Mouse (Mus musculus): ENCODE results near the gene Yy2. TPM values are rescaled to one million over a fixed set of nuclear protein-coding genes. Genes with fewer than 3 reads are reported as not detected.

Yy2 gene
- polyA plus RNA-seq, 1 experiment = not detected

GRCm38 (mm10) chrX:157594606-157595005 lies 25.8 kb upstream of the Yy2 start:
- no peaks in the 10 kb centered on the region for H3K27me3 ChIP-seq (replicated peaks; ENCODE audit: control insufficient read depth, insufficient read depth, low read length)
- TF ChIP-seq CTCF (conservative IDR thresholded peaks at IDR 0.05; ENCODE audit: insufficient read depth, insufficient read length, low read depth, low read length) (no peak), POLR2A (IDR thresholded peaks at IDR 0.05; ENCODE audit: low read depth, low read length) (no peak)
- no peaks in the 10 kb centered on the region for H3K4me1 ChIP-seq (ENCODE audit: control insufficient read depth, insufficient read depth, low read length)
- H3K36me3 ChIP-seq (ENCODE audit: control insufficient read depth, insufficient read depth, low read length) = no peaks in the 10 kb centered on the region
- no peak overlapping the region for H3K4me3 ChIP-seq (ENCODE audit: insufficient read depth, low read depth, low read length)
- no peak overlapping the region for H3K27ac ChIP-seq (ENCODE audit: insufficient read depth, low read depth, low read length)
- no peak for DNase-seq
- 93% methylated on average over 2 of the region's 2 CpGs for WGBS

- TF ChIP-seq CTCF (conservative IDR thresholded peaks at IDR 0.05; ENCODE audit: insufficient read depth, insufficient read length, low read depth, low read length) = no peak
- no peak for TF ChIP-seq POLR2A (IDR thresholded peaks at IDR 0.05; ENCODE audit: low read depth, low read length)
- WGBS = 92% methylated on average over 5 of the region's 5 CpGs
- Histone ChIP-seq H3K4me1 (ENCODE audit: control insufficient read depth, insufficient read depth, low read length) (no peaks in the 10 kb centered on the region), H3K4me3 (ENCODE audit: insufficient read depth, low read depth, low read length) (no peak overlapping the region), H3K27ac (ENCODE audit: insufficient read depth, low read depth, low read length) (no peak overlapping the region), H3K36me3 (ENCODE audit: control insufficient read depth, insufficient read depth, low read length) (no peaks in the 10 kb centered on the region), H3K27me3 (replicated peaks; ENCODE audit: control insufficient read depth, insufficient read depth, low read length) (no peaks in the 10 kb centered on the region)
- DNase-seq = no peak
Measured at GRCm38 (mm10) chrX:157587001-157587400, 18.2 kb upstream of the Yy2 start.

GRCm38 (mm10) chrX:157586397-157586796 lies 17.6 kb upstream of the Yy2 start:
- no peak overlapping the region for H3K27ac ChIP-seq (ENCODE audit: insufficient read depth, low read depth, low read length)
- H3K27me3 ChIP-seq (replicated peaks; ENCODE audit: control insufficient read depth, insufficient read depth, low read length) = no peaks in the 10 kb centered on the region
- no peaks in the 10 kb centered on the region for H3K4me1 ChIP-seq (ENCODE audit: control insufficient read depth, insufficient read depth, low read length)
- H3K4me3 ChIP-seq (ENCODE audit: insufficient read depth, low read depth, low read length) = no peak overlapping the region
- no peaks in the 10 kb centered on the region for H3K36me3 ChIP-seq (ENCODE audit: control insufficient read depth, insufficient read depth, low read length)
- TF ChIP-seq CTCF (conservative IDR thresholded peaks at IDR 0.05; ENCODE audit: insufficient read depth, insufficient read length, low read depth, low read length) (no peak), POLR2A (IDR thresholded peaks at IDR 0.05; ENCODE audit: low read depth, low read length) (no peak)
- no peak for DNase-seq

GRCm38 (mm10) chrX:157579108-157579614 lies 10.4 kb upstream of the Yy2 start:
- no peaks in the 10 kb centered on the region for H3K36me3 ChIP-seq (ENCODE audit: control insufficient read depth, insufficient read depth, low read length)
- no peak overlapping the region for H3K4me3 ChIP-seq (ENCODE audit: insufficient read depth, low read depth, low read length)
- TF ChIP-seq CTCF (conservative IDR thresholded peaks at IDR 0.05; ENCODE audit: insufficient read depth, insufficient read length, low read depth, low read length) = no peak
- TF ChIP-seq POLR2A (IDR thresholded peaks at IDR 0.05; ENCODE audit: low read depth, low read length) = no peak
- no peak for DNase-seq
- H3K27ac ChIP-seq (ENCODE audit: insufficient read depth, low read depth, low read length) = no peak overlapping the region
- no peaks in the 10 kb centered on the region for H3K27me3 ChIP-seq (replicated peaks; ENCODE audit: control insufficient read depth, insufficient read depth, low read length)
- H3K4me1 ChIP-seq (ENCODE audit: control insufficient read depth, insufficient read depth, low read length) = no peaks in the 10 kb centered on the region
- 96% methylated on average over 6 of the region's 6 CpGs for WGBS

GRCm38 (mm10) chrX:157574683-157575082 lies 5.9 kb upstream of the Yy2 start:
- H3K36me3 ChIP-seq (ENCODE audit: control insufficient read depth, insufficient read depth, low read length) = no peaks in the 10 kb centered on the region
- H3K27ac ChIP-seq (ENCODE audit: insufficient read depth, low read depth, low read length) = no peak overlapping the region
- 77% methylated on average over 2 of the region's 2 CpGs for WGBS
- DNase-seq = no peak
- no peaks in the 10 kb centered on the region for H3K27me3 ChIP-seq (replicated peaks; ENCODE audit: control insufficient read depth, insufficient read depth, low read length)
- TF ChIP-seq CTCF (conservative IDR thresholded peaks at IDR 0.05; ENCODE audit: insufficient read depth, insufficient read length, low read depth, low read length) = no peak
- no peak for TF ChIP-seq POLR2A (IDR thresholded peaks at IDR 0.05; ENCODE audit: low read depth, low read length)
- no peak overlapping the region for H3K4me3 ChIP-seq (ENCODE audit: insufficient read depth, low read depth, low read length)
- H3K4me1 ChIP-seq (ENCODE audit: control insufficient read depth, insufficient read depth, low read length) = no peaks in the 10 kb centered on the region

- DNase-seq = peak; percentile 3
- Histone ChIP-seq H3K4me3 (ENCODE audit: insufficient read depth, low read depth, low read length) (no peak overlapping the region), H3K27ac (ENCODE audit: insufficient read depth, low read depth, low read length) (no peak overlapping the region), H3K4me1 (ENCODE audit: control insufficient read depth, insufficient read depth, low read length) (no peaks in the 10 kb centered on the region), H3K27me3 (replicated peaks; ENCODE audit: control insufficient read depth, insufficient read depth, low read length) (no peaks in the 10 kb centered on the region), H3K36me3 (ENCODE audit: control insufficient read depth, insufficient read depth, low read length) (no peaks in the 10 kb centered on the region)
- TF ChIP-seq POLR2A (IDR thresholded peaks at IDR 0.05; ENCODE audit: low read depth, low read length) = no peak
- TF ChIP-seq CTCF (conservative IDR thresholded peaks at IDR 0.05; ENCODE audit: insufficient read depth, insufficient read length, low read depth, low read length) = 0 out of 2 replicates have a peak, but pooled peaks have one; percentile 27
- WGBS = 94% methylated on average over 10 of the region's 10 CpGs
Measured at GRCm38 (mm10) chrX:157563794-157564193, 5.0 kb downstream of the Yy2 start.

- TF ChIP-seq CTCF (conservative IDR thresholded peaks at IDR 0.05; ENCODE audit: insufficient read depth, insufficient read length, low read depth, low read length) (no peak), POLR2A (IDR thresholded peaks at IDR 0.05; ENCODE audit: low read depth, low read length) (no peak)
- no peaks in the 10 kb centered on the region for H3K27me3 ChIP-seq (replicated peaks; ENCODE audit: control insufficient read depth, insufficient read depth, low read length)
- WGBS = 36% methylated on average over 3 of the region's 3 CpGs
- peak; percentile 54 for DNase-seq
- no peaks in the 10 kb centered on the region for H3K36me3 ChIP-seq (ENCODE audit: control insufficient read depth, insufficient read depth, low read length)
- H3K4me1 ChIP-seq (ENCODE audit: control insufficient read depth, insufficient read depth, low read length) = no peaks in the 10 kb centered on the region
- H3K4me3 ChIP-seq (ENCODE audit: insufficient read depth, low read depth, low read length) = no peak overlapping the region
- H3K27ac ChIP-seq (ENCODE audit: insufficient read depth, low read depth, low read length) = no peak overlapping the region
Measured at GRCm38 (mm10) chrX:157547082-157547481, 21.7 kb downstream of the Yy2 start.

Other genes with a start within 250 kb of the Yy2 start
- gene Phex, start 153.7 kb downstream of the Yy2 start, polyA plus RNA-seq (2012; rRNA removed) = not detected in 2 replicates
- 23.3 and 26.0 TPM in 2 replicates for gene Sms, start 76.7 kb downstream of the Yy2 start, polyA plus RNA-seq (2012; rRNA removed)
- 5.9 and 11.3 TPM in 2 replicates for gene Mbtps2, start 29.7 kb upstream of the Yy2 start, polyA plus RNA-seq (2012; rRNA removed)
- 0.62 and 3.3 TPM in 2 replicates for gene Smpx, start 129.9 kb upstream of the Yy2 start, polyA plus RNA-seq (2012; rRNA removed)
- 0.27 TPM in 1 of 2 replicates, not detected in the other for gene Klhl34, start 249.4 kb upstream of the Yy2 start, polyA plus RNA-seq (2012; rRNA removed)

All from kidney, adult 2 months (tissue).